Mouse (Mus musculus): ENCODE measurements around the gene Pak1ip1.

- TF ChIP-seq CTCF (IDR thresholded peaks at IDR 0.05; ENCODE audit: insufficient read depth, low read depth, low read length) (no peak), POLR2A (IDR thresholded peaks at IDR 0.05; ENCODE audit: insufficient read depth, low read depth, low read length) (peak; percentile 53)
Measured at GRCm38 (mm10) chr13:41000926-41001639, at the start of gene Pak1ip1.
